Mouse (Mus musculus) NIH3T3 (cell line): ENCODE measurements at regions not wholly inside any gene's neighbourhood (a gene's known extent, or its start where the extent isn't known, plus 50 kb on each side); places are given as distances from the start of the nearest gene placed in this dataset.
A peak's percentile ranks its signal among the peaks of the same experiment; 100 is the strongest.

Experiments
- DNase-seq: peaks from one replicate; pipeline ENCODE4 v3.0.0-alpha.2; 2012; ENCODE audit warnings: low read depth

DNA sequence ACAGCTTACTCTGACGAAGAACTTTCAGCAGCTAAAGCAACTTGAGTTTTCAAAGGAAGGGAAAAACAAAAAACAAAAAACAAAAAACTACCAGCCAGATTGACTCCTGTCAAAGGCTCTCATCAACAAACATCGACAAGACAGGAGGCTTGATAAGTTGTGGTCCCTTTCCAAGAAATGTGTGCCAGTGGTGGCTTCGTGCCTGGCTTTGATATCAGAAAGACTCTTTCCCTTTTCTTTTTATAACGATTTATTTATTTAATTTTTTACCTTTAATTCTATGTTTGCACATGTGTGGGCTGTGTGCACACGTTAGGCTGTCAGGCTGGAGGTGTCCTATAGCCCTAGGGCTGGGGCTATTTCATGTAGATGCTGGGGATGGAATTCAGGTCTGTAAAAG is 60.4 kb downstream of the Dact1 start:
- no peak for DNase-seq

DNA sequence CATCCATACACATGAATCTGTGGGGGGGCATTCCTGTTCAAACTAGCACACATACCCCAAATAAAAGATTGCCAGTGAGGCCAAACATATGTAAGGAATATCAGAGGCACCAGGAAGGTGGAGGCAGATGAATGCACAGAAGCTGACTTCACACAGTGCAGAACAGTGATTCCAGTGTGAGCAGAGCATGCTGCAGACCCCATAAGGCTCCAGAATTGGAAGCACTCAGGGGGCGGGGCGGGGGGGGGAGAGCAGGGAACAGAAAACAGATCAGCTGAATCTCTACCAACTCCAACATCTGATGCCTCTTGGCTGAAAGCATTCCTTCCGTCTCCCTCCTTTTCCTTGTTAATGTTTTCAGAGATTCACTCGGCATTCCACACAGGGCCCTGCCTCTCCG is 62.3 kb downstream of the Dact1 start:
- no peak for DNase-seq

DNA sequence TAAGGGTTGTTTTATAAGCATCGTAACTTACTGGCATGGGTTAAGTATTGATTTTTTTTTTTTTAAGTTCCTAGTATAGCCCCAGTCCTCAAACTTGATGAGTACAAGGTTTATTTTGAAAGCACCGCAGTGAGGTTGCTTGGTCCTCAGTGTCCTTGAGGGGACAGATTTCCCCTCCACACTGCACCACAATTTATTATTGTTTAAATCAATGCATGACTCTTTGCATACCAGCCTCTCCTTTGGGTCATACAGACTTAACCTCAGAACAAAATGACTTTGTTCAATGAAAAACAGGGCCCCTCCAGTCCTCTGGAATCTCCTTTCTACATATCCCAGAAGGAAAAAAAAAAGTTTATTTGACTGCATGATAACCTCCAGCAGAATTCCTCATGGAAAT is 63.9 kb downstream of the Dact1 start:
- no peak for DNase-seq

DNA sequence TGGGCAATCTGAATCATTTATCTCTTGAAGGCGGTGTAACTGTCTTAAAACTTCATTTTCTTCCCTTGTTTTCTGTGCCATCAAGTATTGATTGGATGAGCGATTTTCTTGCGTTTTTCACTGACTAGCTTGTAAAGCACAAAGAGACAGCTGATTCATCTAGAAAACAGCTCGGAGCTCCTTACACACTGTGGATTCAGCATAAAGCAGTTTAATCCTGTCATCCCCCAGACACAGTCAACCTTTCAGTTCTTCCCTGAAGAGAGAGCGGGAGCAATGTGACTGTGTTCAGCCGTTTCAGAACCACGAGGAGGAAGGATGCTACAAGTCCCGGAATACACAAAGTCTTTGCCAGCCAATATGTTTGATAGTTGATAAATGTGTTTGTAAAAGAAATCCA is 66.8 kb downstream of the Dact1 start:
- no peak for DNase-seq

DNA sequence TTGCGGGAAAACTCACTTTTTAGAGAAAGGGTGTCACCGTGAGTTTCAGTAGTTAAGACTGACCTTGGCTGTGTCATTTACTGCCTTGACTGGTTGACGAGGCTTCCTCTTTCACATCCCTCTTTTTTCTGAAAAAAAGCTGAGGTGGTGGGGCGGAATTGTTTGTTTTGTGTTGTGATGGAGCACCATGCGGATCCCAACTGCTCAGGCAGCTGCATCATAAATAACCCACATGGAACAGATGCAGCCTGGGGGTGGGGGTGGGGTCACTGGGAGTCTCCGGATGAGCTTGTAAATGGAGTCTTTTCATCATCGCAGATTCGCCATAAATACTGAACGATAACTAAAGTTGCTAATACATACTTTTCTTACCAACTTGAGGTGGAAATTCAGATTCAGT is 67.3 kb downstream of the Dact1 start:
- DNase-seq = no peak

DNA sequence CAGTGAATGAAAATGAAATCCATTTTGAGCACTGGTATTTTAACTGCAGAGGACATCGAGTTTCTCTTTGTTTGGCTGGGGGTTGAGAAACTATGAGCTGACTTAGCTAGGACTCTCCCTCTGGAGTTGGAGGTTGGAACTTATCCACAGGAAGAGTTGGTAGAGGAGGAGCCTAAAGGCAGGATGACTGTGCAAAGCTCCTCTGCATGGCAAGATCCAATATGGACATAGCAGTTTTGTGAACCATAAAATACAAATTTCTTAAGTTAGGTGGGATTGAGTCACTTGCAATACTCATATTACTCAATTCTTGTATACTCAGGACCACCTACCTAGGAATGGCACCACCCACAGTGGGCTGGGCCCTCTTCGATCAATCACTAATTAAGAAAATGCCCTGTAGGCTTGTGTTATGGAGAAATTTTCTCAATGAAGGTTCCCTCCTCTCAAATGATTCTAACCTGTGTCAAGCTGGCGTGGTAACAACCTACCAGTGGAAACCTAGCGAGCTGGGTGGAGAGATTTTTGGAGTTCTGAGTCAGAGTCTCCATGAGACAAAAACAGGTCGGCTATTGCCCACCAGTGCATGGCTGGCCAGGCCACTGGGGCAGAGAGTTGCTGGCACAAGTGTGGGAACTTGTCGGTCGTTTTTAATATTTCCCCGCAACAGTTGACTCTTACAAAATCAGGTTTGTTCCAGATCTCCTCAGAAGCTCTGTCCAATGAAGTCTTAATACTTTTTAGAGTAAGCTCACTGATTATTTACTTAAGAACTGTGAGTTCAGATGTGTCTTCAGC is 70.1 kb downstream of the Dact1 start:
- DNase-seq = peak; percentile 38

DNA sequence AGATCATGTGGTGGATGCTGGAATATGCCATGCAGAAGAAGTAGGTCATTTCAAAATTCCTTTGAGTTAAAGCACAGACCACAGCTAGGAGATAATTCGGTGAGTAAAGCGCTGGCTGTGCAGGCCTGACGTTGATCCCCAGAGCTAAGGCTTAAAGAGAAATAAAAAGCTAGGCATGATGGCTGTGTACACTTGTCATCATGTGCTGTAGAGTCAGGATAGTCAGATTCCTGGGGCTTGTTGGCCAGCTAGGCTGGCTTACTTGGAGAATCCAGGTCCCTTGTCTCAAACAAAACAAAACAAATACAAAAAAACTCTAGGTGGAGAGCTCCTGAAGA is 70.7 kb downstream of the Dact1 start:
- no peak for DNase-seq

DNA sequence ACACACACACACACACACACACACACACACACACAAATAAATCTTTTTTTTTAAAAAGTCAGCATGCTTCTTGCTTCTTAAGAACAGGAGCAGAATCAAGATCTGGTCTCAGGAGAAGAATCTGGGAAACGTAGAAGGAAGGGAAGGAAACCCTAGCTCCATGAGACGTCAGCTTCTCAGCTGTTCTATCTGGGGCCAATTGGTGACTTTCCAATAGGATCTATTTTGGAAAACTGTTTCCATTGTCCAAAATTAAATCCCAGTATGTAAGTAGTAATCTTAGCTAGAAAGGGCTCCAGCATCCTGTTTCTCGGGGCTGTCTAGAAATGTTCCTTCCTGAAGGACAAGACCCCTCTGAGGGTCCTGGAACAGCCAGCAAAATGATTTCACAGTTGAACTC is 76.6 kb downstream of the Dact1 start:
- no peak for DNase-seq

DNA sequence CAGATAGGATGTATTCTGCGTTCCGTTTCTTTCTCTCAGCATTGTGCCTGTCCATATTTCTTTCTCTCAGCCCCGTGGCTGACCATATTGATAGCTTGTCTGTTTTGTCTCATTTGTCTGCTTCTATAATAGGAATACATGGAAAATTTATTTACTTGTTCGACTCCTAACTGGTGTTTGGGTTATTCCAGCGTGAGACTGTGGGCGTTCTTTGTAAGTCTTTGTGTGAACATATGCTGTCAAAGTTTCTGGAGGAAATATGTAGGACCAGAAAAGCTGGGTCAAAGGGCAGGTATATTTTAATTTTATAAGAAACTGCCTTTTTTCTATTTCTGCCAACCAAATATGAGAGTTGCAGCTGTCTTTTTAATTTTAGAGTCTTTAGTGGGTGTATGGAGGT is 81.8 kb downstream of the Dact1 start:
- no peak for DNase-seq

DNA sequence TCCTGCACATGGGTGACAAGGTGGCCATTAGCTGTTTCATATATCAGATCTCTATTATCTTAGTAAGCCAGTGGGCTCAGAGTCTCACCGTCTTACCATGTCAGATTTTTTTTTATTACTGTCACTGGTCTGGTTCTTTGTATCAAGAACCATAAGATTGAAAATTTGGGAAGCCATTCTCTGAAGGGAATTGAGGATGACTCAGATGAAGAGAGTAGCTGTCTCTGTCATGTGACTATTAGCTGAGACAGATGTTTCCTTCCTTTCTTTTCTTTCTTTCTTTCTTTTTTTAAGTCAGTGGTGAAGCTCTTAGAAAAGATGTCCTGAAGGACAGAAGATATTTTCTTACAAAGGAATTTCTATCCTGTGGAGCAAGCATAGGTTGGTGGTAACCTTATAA is 84.1 kb downstream of the Dact1 start:
- DNase-seq = no peak

DNA sequence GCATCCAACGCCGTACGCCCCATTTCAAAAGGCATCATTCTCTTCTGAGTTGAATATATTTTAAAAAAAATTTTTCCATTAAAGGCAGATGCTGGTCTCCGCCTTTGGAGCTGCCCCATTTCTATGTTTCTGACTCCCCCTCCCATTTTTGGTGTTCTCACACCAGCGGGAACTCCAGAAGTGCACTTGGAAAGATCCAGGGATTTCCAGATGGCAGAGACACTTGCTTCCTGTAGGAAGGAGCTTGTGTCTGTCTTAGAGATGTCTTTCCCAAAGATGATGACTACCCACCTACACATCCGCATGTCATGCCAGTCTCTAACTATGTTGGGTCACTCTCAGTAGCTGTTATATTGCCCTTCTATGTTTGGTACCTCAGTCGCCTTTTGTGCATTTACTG is 87.8 kb downstream of the Dact1 start:
- DNase-seq = no peak

DNA sequence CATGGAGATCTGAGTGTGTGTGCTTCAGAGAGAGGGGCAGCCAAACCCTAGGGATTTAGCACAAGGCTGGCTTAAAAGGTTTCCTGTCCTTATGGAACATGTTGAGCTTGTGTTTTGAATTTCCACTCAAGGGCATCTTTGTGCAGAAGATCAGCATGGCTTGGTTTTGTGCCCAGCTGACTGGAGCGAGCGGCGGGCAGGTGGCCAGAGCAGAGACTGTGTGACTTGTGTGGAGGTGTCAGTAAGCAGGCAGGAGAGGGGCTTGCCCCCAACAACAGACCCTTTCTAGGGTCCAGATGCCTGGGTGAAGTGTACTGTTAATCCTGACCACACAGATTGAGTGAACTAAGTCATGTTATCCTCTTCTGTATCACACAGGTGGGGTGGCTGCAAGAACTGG is 89.0 kb downstream of the Dact1 start:
- DNase-seq = no peak

DNA sequence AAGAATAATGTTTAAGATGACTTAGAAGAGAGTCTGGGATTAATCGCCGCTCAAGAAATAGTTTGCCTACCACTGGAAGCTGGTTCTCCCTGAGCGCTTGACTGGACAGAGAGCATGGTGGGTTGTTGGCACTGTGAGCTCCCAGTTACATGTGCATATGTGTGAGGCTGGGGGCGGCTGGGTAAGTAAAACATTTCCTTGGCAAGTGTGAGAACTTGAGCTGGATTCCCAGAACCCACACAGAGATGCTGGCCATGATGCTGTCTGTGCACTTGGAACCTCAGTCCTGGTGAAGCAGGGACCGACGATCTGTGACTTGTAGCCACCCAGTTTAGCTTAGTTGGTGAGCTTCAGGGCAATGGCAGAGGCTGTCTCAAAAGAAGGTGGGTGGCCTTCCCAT is 90.5 kb downstream of the Dact1 start:
- no peak for DNase-seq

DNA sequence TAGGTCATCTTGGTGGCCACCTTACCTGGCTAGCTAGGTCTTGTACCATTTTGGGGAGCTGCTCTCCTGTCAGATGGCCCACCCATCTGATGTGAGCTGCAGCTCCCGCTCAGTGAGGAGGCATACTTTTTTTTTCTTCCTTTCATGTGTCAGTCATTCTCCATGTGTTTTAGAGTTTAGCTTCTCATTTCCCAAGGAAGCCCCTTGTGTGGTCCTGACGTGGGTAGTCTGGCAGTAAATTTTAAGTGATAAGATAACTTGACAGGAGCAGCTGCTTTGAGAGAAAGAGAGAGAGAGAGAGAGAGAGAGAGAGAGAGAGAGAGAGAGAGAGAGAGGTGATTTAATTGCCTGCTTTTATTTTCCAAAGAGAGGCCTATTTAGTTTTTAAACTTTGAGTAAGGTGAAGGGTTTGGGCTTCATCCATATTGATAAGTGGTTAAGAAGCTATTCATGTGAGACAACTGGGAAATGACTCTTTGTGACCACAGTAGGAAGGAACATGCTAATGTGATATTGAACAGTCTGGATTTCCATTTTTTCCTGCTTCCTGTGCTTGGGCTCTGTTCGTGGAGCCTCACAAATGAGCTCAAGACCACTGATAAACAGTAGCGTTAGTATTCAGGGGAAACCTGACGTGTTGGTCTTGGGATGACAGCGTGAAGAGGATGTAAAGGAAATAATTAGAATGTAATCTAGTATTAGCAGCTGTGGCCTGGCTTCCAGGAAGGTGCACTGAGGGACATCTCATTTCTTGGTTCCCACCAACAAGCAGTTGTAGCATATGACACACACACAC is 92.1 kb downstream of the Dact1 start:
- no peak for DNase-seq

DNA sequence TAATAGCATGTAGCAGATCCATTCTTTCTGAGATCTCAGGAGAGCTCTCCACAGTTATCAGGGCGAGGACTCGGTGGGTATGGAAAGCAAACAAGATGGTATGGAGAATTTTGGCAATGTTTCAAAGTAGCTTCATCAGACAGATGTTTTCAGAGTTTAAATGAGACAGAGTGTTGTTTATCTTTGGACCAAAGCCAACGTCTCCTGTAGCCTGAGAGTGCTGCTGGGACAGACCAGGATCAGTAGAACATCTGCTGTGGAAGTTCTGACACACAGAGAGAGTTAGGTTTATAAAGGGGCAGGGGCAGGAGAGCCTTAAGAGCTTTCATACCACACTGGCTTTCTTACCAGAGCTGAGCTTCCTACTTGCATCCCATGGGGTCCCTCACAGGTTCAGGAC is 97.6 kb downstream of the Dact1 start:
- no peak for DNase-seq

DNA sequence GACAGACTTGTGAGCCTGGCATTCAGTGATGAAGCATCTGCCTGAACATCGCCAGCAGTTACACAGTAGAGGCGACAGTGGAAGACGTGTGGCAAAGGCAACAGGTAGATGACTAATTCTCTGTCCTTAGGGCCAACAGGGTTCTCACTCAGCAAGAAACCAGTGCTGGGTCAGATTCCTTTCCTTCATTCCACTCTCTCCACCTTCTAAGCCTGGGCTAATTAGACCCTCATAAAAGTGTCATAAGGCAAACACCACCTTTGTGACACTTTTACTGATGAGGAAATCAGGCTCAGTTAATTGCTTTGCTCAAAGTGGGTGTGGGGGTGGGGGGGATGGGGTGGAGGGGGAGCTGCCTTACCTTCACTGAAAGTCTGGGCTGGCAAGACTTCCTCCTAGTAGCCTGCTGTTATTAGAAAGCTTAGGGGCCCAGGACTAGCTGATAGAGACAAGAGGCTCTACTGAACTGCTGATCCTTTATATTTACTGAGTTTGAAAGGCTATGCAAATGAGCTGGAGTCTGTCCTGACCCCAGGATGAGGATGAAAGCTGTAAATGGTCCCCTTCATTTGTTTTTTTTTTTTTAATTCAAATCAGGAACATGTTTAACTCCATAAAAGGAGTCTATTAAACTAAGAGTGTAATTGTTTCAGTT is 98.8 kb downstream of the Dact1 start:
- no peak for DNase-seq

DNA sequence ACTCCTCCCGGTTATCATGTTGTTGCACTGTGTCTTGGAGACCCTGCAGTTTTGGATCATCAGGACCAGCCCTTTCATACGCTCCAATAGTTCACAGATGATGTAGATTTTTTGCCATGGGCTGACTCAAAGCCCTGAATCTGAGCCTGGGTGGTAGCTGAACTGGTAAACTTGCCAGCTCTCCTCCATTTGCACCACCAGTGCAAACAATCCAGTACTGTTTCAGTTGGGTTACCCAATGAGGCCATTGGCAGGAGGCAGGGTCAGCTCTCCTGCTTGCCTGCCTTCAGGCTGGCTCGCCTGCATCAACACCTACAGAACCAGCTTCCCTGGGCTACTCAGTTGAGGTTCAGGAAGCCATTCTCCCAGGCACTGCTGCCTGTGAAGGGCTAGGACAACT is 102.6 kb downstream of the Dact1 start:
- DNase-seq = no peak

DNA sequence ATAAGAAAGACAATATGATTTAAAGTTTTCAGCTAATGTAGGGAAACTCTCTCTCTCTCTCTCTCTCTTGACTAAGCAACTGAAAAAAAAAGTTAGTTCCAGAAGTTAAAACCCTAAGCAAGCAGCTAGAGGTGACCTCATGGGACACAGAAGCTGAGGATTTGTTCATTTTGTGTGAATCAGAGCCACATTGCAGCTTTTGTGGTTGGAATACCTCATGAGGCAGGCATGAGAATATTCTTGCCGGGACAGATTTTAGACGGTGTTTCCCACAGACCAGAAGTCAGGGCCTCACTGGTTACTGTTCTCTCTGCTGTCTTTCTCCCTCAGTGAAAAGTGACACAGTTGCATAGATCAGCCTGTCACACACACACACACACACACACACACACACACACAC is 107.3 kb downstream of the Dact1 start:
- DNase-seq = peak; percentile 64

DNA sequence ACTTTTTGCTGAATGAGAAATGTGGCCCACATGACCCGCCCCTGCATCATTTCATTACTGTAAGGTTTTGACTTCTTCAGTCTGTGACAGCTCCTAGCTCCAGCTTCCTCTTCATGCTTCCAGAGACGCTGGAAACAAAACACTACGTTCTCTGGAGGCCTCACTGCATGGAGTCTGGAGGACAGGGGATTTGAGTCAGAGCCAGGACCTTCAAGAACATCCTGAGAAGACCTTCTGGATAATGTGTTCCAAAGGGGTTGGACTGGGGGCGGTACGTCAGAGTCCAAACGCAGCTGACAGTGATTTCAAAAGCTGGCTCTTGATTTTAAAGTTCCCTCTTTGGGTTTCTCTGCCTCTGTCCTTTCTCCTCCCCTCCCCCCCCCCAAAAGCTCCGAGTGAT is 108.5 kb downstream of the Dact1 start:
- no peak for DNase-seq

DNA sequence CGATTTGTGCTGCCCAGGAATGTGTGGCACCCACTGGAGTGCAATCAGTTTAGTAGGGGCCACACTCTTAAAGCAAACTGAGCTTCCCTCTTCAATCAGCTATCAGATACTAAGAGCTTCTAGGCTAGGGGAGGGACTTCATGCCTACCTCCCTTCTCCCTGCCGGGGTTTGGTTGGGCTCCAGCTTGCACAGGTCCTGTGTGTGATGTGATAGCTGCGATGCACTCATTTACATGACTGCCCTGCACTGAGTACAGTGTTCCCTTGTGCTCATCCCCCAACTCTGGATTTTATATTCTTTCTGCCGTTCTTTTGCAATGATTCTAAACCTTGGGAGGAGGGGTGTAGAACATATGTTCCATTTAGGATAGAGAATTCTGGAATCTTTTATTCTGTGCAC is 109.5 kb downstream of the Dact1 start:
- DNase-seq = no peak

DNA sequence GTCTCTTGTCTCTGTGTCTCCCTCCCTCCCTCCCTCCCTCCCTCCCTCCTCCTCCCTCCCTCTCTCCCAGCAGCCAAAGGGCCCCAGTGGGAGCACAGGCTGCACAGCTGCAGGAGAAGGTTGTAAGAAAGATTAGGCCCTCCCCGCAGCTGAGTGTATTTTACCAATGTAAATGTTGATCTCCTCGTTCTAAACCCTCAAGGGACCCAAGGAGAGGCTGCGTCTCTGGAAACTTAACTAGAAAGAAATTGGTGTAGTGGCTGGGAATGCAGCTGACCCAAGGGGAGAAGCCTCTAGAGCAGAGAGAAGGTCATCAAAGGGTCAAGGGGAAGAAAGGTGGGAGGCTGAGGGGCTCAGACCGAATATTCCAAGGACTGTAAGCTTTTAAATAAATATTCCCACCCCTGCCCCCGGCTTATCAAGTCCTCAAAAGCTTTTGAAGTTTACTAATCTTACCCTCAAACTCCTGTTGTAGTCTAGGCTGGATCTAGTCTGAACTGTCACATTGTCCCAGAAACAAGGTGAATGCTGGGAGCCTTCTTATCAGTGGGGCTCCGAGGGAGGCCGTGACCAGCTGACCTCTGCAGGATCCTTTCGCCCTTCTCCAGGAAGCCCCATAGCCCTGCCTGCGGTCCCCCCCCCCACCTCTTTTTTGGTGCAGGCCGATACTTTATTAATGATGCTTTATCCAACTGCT is 116.5 kb downstream of the Dact1 start:
- no peak for DNase-seq

DNA sequence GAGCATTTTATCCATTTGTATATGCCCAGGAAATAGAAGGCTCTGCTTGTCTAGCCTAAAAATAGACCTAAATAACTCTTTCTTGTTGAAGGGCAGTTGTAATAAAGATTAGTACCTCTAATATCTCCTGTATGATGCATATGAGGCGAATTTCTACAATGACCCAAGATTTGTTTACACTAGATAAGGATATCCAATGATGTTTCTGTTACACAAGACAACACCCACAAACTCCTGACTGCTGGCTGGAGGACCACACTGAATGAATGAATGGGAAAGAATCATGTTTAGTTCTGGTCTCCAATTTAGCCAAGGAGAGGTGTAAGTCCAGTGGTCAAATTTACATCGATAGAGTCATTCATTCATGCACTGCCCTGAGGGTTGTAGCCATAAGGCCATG is 118.3 kb downstream of the Dact1 start:
- DNase-seq = no peak
